In the genomic region with DNA sequence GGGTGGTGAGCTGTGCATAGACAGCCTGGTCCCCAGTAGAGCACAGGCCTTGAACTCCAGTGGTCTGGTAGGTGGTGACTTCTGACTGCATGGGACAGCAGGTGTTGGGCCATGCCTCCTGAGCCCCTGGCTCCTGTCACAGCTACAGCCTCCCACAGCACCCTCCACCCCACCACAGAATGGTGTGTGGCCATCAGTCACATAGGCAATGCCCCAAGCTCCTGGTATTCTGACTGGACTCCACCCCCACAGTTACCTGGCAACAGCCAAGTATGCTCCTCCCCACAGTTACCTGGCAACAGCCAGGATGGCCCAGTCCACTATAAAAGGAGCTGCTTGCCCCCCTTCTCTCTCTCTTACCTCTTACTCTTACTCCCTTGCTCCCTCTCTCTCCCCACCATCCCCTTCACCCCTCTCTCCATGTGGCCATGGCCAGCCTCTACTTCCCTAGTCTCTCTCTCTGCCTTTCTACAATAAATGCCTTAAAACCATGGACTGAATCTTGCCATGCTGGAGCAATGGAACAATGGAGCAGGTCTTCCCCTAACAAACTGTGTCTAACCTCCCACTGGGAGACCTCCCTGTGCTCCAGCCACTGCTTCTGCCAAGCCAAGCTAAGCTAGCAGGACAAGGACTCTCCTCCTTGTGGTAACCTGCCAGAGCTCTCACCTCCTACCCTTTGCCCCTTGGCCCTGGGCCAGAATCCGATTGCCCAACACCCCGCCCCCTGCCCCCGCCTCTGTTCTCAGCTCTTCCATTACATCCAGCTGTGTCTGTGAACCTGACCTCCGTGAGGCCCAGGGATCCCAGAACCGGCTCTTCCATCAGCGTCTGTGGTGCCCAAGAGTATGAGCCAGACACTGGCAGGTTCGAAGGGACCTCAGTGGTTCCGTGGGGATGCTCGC, we compare ENCODE assay signal across 14 mouse cellular contexts. TPM values are rescaled to one million over a fixed set of nuclear protein-coding genes. Genes with fewer than 3 reads are reported as not detected.
DNase-seq lines count a peak whose midpoint lies in the region; ATAC-seq and TF ChIP-seq lines count a peak whose summit lies in the region.
"Had no signal": no experiment of that assay in that cellular context is flagged by ENCODE, and none has a peak within 500 bp of the region (broad histone marks: within the 10 kb centered on the region; RNA-seq: fewer than 3 reads in every experiment).

No protein-coding gene starts in this region.

- H3K27me3 ChIP-seq in kidney, embryonic 15.5 days: no peaks in the 10 kb centered on the region
- H3K27me3 ChIP-seq in hindbrain, embryonic 12.5 days: no peaks in the 10 kb centered on the region
- no peaks in the 10 kb centered on the region for H3K27me3 ChIP-seq in intestine, postnatal 0 days (replicated peaks; ENCODE audit: control insufficient read depth, insufficient read depth, low read length)
- H3K27me3 ChIP-seq in liver, embryonic 15.5 days: no peaks in the 10 kb centered on the region

- H3K36me3 ChIP-seq in kidney, embryonic 15.5 days: no peaks in the 10 kb centered on the region
- H3K36me3 ChIP-seq in hindbrain, embryonic 12.5 days: no peaks in the 10 kb centered on the region
- H3K36me3 ChIP-seq in intestine, postnatal 0 days (ENCODE audit: control insufficient read depth, insufficient read depth): no peaks in the 10 kb centered on the region
- no peaks in the 10 kb centered on the region for H3K36me3 ChIP-seq in liver, embryonic 15.5 days (replicated peaks)

- H3K9ac ChIP-seq in kidney, embryonic 15.5 days: no peak overlapping the region
- H3K9ac ChIP-seq in hindbrain, embryonic 12.5 days: no peak overlapping the region
- H3K9ac ChIP-seq in intestine, postnatal 0 days (ENCODE audit: low read depth, low read length): no peak overlapping the region
- H3K9ac ChIP-seq in liver, embryonic 15.5 days: no peak overlapping the region
- H3K9ac ChIP-seq: forebrain, postnatal 0 days; lung, embryonic 14.5 days had no signal

- H3K4me3 ChIP-seq in kidney, embryonic 15.5 days (replicated peaks): no peak overlapping the region
- H3K4me3 ChIP-seq in hindbrain, embryonic 12.5 days: no peak overlapping the region
- no peak overlapping the region for H3K4me3 ChIP-seq in intestine, postnatal 0 days (ENCODE audit: low read depth, low read length)
- no peak overlapping the region for H3K4me3 ChIP-seq in liver, embryonic 15.5 days (replicated peaks)

- TF ChIP-seq CTCF in intestine, postnatal 0 days (IDR thresholded peaks at IDR 0.05; ENCODE audit: low read depth): no peak

- ATAC-seq in kidney, embryonic 15.5 days (replicated peaks; ENCODE audit: low FRiP score): no peak
- ATAC-seq in hindbrain, embryonic 12.5 days (ENCODE audit: low FRiP score): peak; percentile 46; the same call in 1 of the 2 replicates
- peak; percentile 63 for ATAC-seq in intestine, postnatal 0 days
- ATAC-seq in liver, embryonic 15.5 days (ENCODE audit: insufficient read depth): peak; percentile 44
- ATAC-seq in inflammation-experienced regulatory T-cells, adult 6 months: no peak

- DNase-seq in kidney, adult 11 months: peak; percentile 10
- no peak for DNase-seq in spleen, postnatal 4 days (ENCODE audit: low spot score in 2 of 2)
- no peak for DNase-seq in Muller cell, postnatal 12 days (ENCODE audit: inconsistent ontology term)
- DNase-seq: cerebellum, adult 11 months; forebrain, postnatal 0 days; lung, embryonic 14.5 days; thymus, postnatal 4 days had no signal

- H3K9me3 ChIP-seq in kidney, embryonic 15.5 days (replicated peaks): no peaks in the 10 kb centered on the region
- H3K9me3 ChIP-seq in hindbrain, embryonic 12.5 days (replicated peaks): no peaks in the 10 kb centered on the region
- H3K9me3 ChIP-seq in intestine, postnatal 0 days (ENCODE audit: control insufficient read depth): no peaks in the 10 kb centered on the region
- no peaks in the 10 kb centered on the region for H3K9me3 ChIP-seq in liver, embryonic 15.5 days (replicated peaks)

- WGBS in kidney, embryonic 15.5 days: 65% methylated on average over 9 of the region's 9 CpGs
- WGBS in hindbrain, embryonic 12.5 days: 65% methylated on average over 9 of the region's 9 CpGs
- WGBS in intestine, postnatal 0 days: 47% methylated on average over 9 of the region's 9 CpGs
- WGBS in liver, embryonic 15.5 days (ENCODE audit: insufficient replicate concordance): 55% methylated on average over 9 of the region's 9 CpGs

- no peak overlapping the region for H3K4me2 ChIP-seq in kidney, embryonic 15.5 days
- no peak overlapping the region for H3K4me2 ChIP-seq in hindbrain, embryonic 12.5 days (replicated peaks)
- no peak overlapping the region for H3K4me2 ChIP-seq in intestine, postnatal 0 days (replicated peaks; ENCODE audit: low read depth)
- H3K4me2 ChIP-seq in liver, embryonic 15.5 days: no peak overlapping the region
- H3K4me2 ChIP-seq: lung, embryonic 14.5 days had no signal

- no peak overlapping the region for H3K27ac ChIP-seq in kidney, embryonic 15.5 days
- H3K27ac ChIP-seq in hindbrain, embryonic 12.5 days: no peak overlapping the region
- H3K27ac ChIP-seq in intestine, postnatal 0 days (ENCODE audit: low read depth, low read length): no peak overlapping the region
- H3K27ac ChIP-seq in liver, embryonic 15.5 days (replicated peaks): no peak overlapping the region

- H3K4me1 ChIP-seq in kidney, embryonic 15.5 days: no peaks in the 10 kb centered on the region
- peaks cover 5% of the 10 kb centered on the region; the same call in 1 of the 2 replicates for H3K4me1 ChIP-seq in hindbrain, embryonic 12.5 days
- no peaks in the 10 kb centered on the region for H3K4me1 ChIP-seq in intestine, postnatal 0 days (replicated peaks; ENCODE audit: control insufficient read depth, insufficient read depth, low read length)
- no peaks in the 10 kb centered on the region for H3K4me1 ChIP-seq in liver, embryonic 15.5 days (replicated peaks)

RNA-seq across cellular contexts. Expression of a gene that starts 14.9 kb away (rescaled TPM):
- polyA plus RNA-seq in kidney, embryonic 15.5 days (2015; fragmentation: Nextera tagmentation; extraction: Ambion mirVana): not detected in 2 replicates
- not detected in 2 replicates for polyA plus RNA-seq in hindbrain, embryonic 12.5 days (2016; fragmentation: Nextera tagmentation; extraction: Ambion mirVana)
- polyA plus RNA-seq in intestine, postnatal 0 days (2015; fragmentation: Nextera tagmentation; extraction: Ambion mirVana): not detected in 2 replicates
- not detected in 2 replicates for polyA plus RNA-seq in liver, embryonic 15.5 days (2015; fragmentation: Nextera tagmentation; extraction: Ambion mirVana)
- polyA plus RNA-seq in inflammation-experienced regulatory T-cells, adult 6 months (2017; shearing (Covaris generic)): not detected
- polyA plus RNA-seq: embryonic facial prominence, embryonic 11.5 days; forebrain, postnatal 0 days; lung, embryonic 14.5 days; small intestine, adult 2 months had no signal

Comparison
In these comparisons a context has a peak if more than half of its experiments do, and no peak if none do; other contexts are left out.
1. ATAC-seq: peak in hindbrain, embryonic 12.5 days (single experiment), intestine, postnatal 0 days (single experiment) and liver, embryonic 15.5 days (single experiment); none in kidney, embryonic 15.5 days (single experiment) and inflammation-experienced regulatory T-cells, adult 6 months (single experiment).